Mouse (Mus musculus): ENCODE results near the gene Yjefn3. TPM values are rescaled to one million over a fixed set of nuclear protein-coding genes. Genes with fewer than 3 reads are reported as not detected.

The Yjefn3 gene
- polyA plus RNA-seq, 1 experiment = not detected

DNA sequence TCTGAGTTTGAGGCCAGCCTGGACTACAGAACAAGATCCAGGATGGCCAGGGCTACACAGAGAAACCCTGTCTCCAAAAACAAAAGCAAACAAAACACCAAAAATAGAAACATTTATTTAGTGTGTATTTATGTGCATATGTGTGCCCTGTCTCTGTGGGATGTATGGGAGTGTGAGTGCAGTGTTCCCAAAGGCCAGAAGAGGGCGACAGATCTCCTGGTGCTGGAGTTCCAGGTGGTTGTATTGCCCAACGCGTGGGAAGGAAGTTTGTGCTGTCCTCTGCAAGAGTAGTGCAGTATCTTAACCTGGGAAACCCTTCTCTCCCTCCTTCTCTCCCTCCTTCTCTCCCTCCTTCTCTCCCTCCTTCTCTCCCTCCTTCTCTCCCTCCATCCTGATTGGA is 52.6 kb downstream of the Yjefn3 start:
- TF ChIP-seq CTCF (IDR thresholded peaks at IDR 0.05; ENCODE audit: low read depth, low read length) (peak; percentile 27; the same call in 1 of the 2 replicates), POLR2A (IDR thresholded peaks at IDR 0.05; ENCODE audit: borderline replicate concordance, low read depth, low read length) (no peak)
- H3K4me1 ChIP-seq (ENCODE audit: control insufficient read depth, insufficient read depth, low read length) = peaks cover 40% of the 10 kb centered on the region
- peak overlapping the region; percentile 71; the same call in 1 of the 2 replicates for H3K27ac ChIP-seq (ENCODE audit: insufficient read depth, low read depth, low read length)
- no peak overlapping the region for H3K4me3 ChIP-seq (ENCODE audit: insufficient read depth, low read length)

DNA sequence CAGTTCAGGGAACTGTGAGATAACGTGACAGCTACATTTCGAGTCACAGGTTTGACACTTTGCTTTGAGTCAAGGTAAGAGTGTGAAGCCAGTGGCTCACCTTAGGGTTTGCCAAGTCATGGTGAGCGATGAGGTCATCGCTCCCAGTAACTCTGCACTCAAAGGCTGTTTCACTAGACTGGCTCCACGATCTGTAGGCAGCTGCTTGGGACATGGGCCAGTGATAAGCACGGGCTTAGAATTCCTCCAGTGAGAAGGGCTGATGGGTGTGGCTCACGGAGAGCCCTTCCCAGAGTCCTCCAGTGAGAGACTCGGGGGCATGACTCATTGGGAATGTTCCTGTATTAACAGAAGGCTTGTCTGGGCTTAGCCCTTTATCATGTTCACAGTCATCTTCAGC is 53.6 kb downstream of the Yjefn3 start:
- TF ChIP-seq CTCF (IDR thresholded peaks at IDR 0.05; ENCODE audit: low read depth, low read length) (no peak), POLR2A (IDR thresholded peaks at IDR 0.05; ENCODE audit: borderline replicate concordance, low read depth, low read length) (no peak)
- peak overlapping the region; percentile 71 for H3K27ac ChIP-seq (ENCODE audit: insufficient read depth, low read depth, low read length)

DNA sequence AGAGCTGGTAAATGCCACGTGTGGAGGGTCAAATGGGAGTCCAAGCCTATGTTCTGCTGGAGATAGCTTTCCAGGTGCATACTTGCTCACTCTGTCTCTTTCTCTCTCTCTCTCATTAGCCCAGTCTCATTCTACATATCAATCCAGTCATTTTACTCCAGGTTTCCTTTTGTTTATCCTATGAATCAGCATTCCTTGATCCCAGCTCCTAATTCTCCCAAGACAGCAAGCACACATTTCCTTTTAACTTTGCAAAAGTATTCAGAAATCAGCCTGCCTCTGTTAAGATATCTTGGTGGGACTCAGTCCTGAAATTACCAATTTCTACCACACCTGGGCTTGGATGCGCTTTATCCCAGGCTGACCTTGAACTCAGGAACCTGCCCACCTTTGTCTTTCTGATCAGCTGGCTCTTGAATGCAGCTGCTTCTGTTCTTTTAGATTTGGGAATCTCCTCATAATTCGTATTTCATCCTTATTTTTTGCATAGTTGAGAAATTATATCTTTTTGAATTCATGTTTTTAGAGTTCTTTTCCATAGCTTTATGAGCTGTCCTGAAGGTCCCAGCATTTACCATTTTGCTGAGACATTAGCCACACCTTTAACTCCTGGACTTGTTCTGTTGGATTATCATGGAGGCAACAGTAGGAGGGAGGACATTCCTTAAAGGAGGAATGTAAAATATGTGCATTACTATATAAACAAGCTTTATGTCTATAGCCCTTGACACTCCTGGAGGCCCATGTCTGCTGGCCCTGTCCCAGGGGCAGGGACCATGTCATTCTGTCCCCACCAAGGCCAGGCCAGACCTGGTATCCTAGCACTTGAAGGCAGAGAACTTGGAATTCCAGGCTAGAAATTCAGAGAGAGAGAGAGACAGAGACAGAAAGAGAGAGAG is 55.1 kb downstream of the Yjefn3 start:
- Histone ChIP-seq H3K27ac (ENCODE audit: insufficient read depth, low read depth, low read length) (no peak overlapping the region), H3K4me3 (ENCODE audit: insufficient read depth, low read length) (no peak overlapping the region), H3K4me1 (ENCODE audit: control insufficient read depth, insufficient read depth, low read length) (peaks cover 58% of the 10 kb centered on the region)
- TF ChIP-seq POLR2A (IDR thresholded peaks at IDR 0.05; ENCODE audit: borderline replicate concordance, low read depth, low read length) (no peak), CTCF (IDR thresholded peaks at IDR 0.05; ENCODE audit: low read depth, low read length) (no peak)

More for the DNA sequence above, 53.6 kb downstream of the Yjefn3 start:
- no peak overlapping the region for H3K4me3 ChIP-seq (ENCODE audit: insufficient read depth, low read length)
- peaks cover 46% of the 10 kb centered on the region for H3K4me1 ChIP-seq (ENCODE audit: control insufficient read depth, insufficient read depth, low read length)

Other genes with a start within 250 kb of the Yjefn3 start
- gene Zfp964, start 248.2 kb downstream of the Yjefn3 start, polyA plus RNA-seq (2012; ENCODE audit: insufficient read depth, insufficient read length, missing spikeins) = 1.5 and 1.9 TPM in 2 replicates
- gene Zfp869, start 192.0 kb downstream of the Yjefn3 start, polyA plus RNA-seq (2012; ENCODE audit: insufficient read depth, insufficient read length, missing spikeins) = 18.4 and 21.8 TPM in 2 replicates
- gene Zfp963, start 152.7 kb downstream of the Yjefn3 start, polyA plus RNA-seq (2012; ENCODE audit: insufficient read depth, insufficient read length, missing spikeins) = 4.2 and 4.5 TPM in 2 replicates
- 2.8 and 3.0 TPM in 2 replicates for gene Gm20422, start 127.8 kb downstream of the Yjefn3 start, polyA plus RNA-seq (2012; ENCODE audit: insufficient read depth, insufficient read length, missing spikeins)
- 25.7 and 31.2 TPM in 2 replicates for gene Atp13a1, start 111.5 kb downstream of the Yjefn3 start, polyA plus RNA-seq (2012; ENCODE audit: insufficient read depth, insufficient read length, missing spikeins)
- 17.6 and 19.3 TPM in 2 replicates for gene Zfp866, start 111.5 kb downstream of the Yjefn3 start, polyA plus RNA-seq (2012; ENCODE audit: insufficient read depth, insufficient read length, missing spikeins)
- 164 and 201 TPM in 2 replicates for gene Gmip, start 94.0 kb downstream of the Yjefn3 start, polyA plus RNA-seq (2012; ENCODE audit: insufficient read depth, insufficient read length, missing spikeins)
- 0.91 and 1.0 TPM in 2 replicates for gene Lpar2, start 80.3 kb downstream of the Yjefn3 start, polyA plus RNA-seq (2012; ENCODE audit: insufficient read depth, insufficient read length, missing spikeins)
- 7.5 and 8.0 TPM in 2 replicates for gene Pbx4, start 70.2 kb downstream of the Yjefn3 start, polyA plus RNA-seq (2012; ENCODE audit: insufficient read depth, insufficient read length, missing spikeins)
- gene Cilp2, start 15.0 kb downstream of the Yjefn3 start, polyA plus RNA-seq (2012; ENCODE audit: insufficient read depth, insufficient read length, missing spikeins) = not detected in 2 replicates
- gene Tssk6, start 528 bp downstream of the Yjefn3 start, polyA plus RNA-seq (2012; ENCODE audit: insufficient read depth, insufficient read length, missing spikeins) = 0.60 TPM in 1 of 2 replicates, not detected in the other
- 86.8 and 90.6 TPM in 2 replicates for gene Ndufa13, start 154 bp downstream of the Yjefn3 start, polyA plus RNA-seq (2012; ENCODE audit: insufficient read depth, insufficient read length, missing spikeins)
- gene Gatad2a, start 93.7 kb upstream of the Yjefn3 start, polyA plus RNA-seq (2012; ENCODE audit: insufficient read depth, insufficient read length, missing spikeins) = 36.5 and 36.9 TPM in 2 replicates
- 47.2 and 51.1 TPM in 2 replicates for gene Mau2, start 140.0 kb upstream of the Yjefn3 start, polyA plus RNA-seq (2012; ENCODE audit: insufficient read depth, insufficient read length, missing spikeins)
- 23.4 and 25.5 TPM in 2 replicates for gene Sugp1, start 140.1 kb upstream of the Yjefn3 start, polyA plus RNA-seq (2012; ENCODE audit: insufficient read depth, insufficient read length, missing spikeins)
- gene Tm6sf2, start 170.2 kb upstream of the Yjefn3 start, polyA plus RNA-seq (2012; ENCODE audit: insufficient read depth, insufficient read length, missing spikeins) = not detected in 2 replicates
- gene Hapln4, start 180.7 kb upstream of the Yjefn3 start, polyA plus RNA-seq (2012; ENCODE audit: insufficient read depth, insufficient read length, missing spikeins) = not detected in 2 replicates
- gene Ncan, start 218.2 kb upstream of the Yjefn3 start, polyA plus RNA-seq (2012; ENCODE audit: insufficient read depth, insufficient read length, missing spikeins) = not detected in 2 replicates
- 21.2 and 21.9 TPM in 2 replicates for gene Nr2c2ap, start 228.6 kb upstream of the Yjefn3 start, polyA plus RNA-seq (2012; ENCODE audit: insufficient read depth, insufficient read length, missing spikeins)
- gene Rfxank, start 236.4 kb upstream of the Yjefn3 start, polyA plus RNA-seq (2012; ENCODE audit: insufficient read depth, insufficient read length, missing spikeins) = 13.5 and 15.8 TPM in 2 replicates
- gene Borcs8, start 236.8 kb upstream of the Yjefn3 start, polyA plus RNA-seq (2012; ENCODE audit: insufficient read depth, insufficient read length, missing spikeins) = 43.3 and 51.9 TPM in 2 replicates
- gene Mef2b, start 237.0 kb upstream of the Yjefn3 start, polyA plus RNA-seq (2012; ENCODE audit: insufficient read depth, insufficient read length, missing spikeins) = not detected in 2 replicates